Mouse (Mus musculus) frontal cortex, adult (tissue): ENCODE results near the gene Trpm3.

Experiments used
- ATAC-seq: cut with Nextera tagmentation; 2 replicates; pipeline ENCODE4 v1.9.2; 2017; ENCODE audit warnings: mild to moderate bottlenecking, moderate library complexity, mixed read lengths; ENCODE audit not compliant: low TSS enrichment

Trpm3 gene

DNA sequence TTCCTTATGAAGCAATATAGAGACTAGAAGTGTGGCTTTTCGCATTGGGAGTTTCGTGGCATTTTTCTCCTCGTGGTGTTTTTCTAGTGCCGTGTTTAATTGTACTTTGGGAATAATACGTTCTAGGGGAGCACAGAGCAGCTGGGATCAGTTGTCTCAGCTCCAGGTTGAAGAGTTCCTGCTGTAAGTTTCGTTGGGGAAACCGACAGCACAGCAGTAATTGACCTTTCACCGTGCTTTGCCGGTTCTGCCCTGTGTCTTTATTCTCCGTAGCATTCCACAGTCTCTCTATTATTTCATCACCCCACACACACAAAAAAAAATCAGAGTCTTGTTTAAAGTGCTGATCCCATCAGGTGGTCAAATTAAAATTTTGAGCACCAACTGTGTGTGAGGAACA is 496.8 kb downstream of the Trpm3 start:
- no peak for ATAC-seq

DNA sequence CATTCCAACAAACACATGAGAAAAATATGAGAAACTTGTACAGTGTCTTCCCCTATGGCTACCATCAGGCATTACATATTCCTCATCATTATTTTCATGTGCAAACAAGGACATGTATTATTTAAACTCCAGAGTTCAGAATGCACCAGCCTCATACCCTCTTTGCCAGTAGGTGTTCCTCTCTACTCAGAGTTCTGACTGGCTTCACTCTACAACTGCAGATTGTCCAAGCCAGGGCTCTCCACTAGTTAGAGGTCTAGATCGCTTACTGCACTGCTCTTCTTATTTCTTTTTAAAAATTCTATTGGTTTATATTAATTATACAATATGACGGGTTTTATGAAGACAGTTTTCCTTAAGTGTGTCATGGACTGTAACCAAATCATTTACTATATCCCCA is 498.9 kb downstream of the Trpm3 start:
- ATAC-seq: peak; percentile 50; the same call in 1 of the 2 replicates

DNA sequence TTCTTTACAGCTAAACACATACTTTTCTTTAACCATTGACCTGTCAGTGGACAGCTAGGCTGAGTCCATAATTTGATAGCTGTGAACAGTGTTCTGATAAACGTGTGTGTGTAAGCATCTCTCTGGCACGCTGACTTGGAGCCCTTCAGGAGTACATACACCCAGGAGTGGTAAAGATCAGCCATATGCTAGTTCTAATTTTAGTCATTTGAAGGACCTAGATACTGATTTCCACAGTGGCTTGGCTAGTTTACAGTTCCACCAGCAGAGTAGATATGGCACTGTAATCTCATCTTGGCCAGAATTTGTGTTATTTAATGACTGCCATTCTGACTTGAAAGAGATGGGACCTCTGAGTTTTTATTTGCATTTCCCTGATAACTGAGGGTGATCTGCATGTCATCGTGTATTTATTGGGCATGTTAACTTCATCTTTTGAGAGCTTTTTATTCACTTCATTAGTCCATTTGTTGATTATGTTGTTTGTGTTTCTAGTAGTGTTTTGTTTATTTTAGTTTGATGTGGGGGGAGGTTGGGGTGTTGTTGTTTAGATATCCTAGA is 499.6 kb downstream of the Trpm3 start:
- no peak for ATAC-seq

DNA sequence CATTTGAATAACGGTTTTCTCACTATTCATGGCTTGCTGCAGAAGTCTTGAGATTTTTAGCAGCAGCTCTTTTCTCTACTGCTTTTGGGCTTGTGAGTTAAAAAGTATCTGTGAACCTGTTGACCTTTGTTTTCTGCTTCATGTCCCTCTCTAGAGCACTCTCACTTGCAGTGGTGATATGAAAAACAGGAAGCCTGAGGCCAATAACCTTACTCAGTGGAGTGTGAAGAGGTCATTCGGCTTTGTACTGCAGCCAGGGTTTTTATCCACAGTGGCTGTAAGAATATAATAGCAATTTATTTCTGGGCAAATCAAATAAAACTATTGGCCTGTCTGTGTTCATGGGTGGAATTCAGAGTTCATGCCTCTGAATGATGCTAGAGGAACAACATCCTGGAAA is 503.3 kb downstream of the Trpm3 start:
- no peak for ATAC-seq

DNA sequence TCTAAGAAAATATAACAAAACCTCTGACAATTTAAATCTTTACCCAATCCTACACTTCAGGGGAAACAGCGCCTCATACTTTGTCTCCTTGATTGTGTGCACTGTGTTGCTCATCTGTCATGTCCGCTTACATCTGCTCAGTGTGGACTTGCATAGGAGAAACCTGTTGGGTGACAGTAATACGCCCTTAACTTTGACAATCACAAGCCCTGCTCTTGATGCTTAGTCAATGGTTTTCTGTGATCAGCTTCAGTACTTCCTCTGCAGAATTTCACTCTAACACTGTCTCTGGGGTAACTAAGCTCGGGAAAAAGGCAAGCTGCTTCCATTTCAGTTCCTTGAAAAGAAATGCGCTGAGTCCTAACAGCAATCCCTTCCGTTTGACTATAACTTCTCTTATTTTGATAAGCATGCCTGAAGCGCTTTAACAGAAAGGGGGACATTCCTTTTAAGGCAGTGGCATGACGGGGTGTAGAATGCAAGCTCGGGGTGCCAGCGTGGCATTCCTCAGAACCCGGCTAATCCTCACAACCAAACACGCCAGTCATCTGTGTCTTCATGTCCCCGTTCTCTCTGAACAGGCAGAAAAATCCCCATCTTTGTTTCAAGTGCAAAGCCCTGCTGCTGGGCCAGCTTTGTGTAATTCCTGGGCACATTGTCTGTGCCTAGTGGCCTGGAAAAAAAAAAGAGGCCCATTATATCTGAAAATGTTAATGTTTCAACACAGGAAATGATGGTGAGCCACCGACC is 517.8 kb downstream of the Trpm3 start:
- ATAC-seq: peak; percentile 74

DNA sequence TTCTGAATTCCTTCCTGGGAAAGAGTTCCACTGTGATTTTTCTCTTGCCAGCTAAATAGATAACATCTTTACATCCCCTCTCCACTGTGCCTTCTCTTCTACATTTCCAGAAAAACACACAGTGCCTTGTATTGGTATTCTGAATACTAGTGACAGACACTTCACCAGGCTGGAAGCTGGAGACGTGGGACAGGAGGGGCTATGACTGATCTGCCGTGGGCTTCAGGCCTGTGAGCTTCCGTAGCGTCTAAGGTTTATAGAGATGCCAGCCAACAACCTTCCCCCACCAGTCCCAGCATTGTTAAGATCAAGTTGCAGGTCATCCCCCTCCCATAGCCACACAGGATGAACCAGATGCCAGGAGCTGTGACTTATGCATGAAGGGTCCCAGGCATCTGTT is 518.4 kb downstream of the Trpm3 start:
- ATAC-seq: peak; percentile 42

DNA sequence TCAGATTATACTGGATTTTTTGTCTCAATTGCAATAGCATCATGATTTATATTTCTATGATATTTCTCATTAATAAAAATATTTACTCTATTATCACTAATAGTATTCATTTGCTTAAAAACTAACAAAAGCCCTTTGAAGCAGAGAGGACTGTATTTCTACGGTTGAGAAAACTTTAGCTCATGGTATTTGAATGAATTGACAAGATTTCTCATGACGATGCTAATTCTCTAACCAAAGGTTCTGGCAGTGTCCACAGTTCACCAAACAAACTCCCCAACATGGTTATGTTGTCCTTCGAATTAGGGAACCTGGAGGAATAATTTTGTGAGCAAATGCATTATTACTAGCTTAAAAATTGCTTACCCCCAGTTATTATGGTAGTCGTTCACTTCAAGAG is 526.6 kb downstream of the Trpm3 start:
- ATAC-seq: no peak

DNA sequence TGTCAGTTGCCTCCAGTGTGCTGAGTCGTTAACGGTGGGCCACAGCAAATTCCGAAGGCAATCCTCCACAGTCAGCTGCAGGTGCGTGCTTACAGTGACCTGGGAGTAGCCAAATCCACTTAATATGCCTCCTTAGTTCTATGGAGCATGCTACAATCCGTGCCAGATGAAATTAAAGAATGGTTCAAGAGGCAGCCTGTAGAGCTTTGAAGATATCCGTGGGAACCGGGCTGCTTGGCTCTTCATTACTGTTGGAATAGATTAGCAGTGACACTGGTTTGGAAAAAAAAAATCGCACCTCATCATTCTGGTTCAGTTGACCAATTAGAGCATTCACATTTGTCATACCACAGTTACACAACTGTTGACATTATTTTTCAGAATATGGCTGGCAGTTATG is 531.4 kb downstream of the Trpm3 start:
- ATAC-seq: no peak

DNA sequence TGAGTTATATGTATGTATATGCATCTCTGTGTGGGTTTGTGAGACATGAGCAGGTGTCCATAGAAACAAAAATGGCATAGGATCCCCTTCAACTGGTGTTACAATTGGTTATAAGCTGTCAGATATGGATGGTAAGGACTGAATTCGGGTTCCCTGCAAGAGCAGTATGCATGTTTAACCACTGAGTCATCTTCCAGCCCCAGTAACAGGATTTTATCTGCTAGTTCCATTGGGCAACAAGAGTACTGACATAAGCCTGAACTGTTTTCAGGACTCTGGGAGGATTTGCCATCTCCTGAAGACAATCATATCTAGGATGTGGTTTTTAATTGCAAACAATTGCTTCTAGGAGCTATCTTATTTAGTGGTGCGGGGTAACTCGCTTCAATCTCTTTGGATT is 534.0 kb downstream of the Trpm3 start:
- ATAC-seq: no peak

DNA sequence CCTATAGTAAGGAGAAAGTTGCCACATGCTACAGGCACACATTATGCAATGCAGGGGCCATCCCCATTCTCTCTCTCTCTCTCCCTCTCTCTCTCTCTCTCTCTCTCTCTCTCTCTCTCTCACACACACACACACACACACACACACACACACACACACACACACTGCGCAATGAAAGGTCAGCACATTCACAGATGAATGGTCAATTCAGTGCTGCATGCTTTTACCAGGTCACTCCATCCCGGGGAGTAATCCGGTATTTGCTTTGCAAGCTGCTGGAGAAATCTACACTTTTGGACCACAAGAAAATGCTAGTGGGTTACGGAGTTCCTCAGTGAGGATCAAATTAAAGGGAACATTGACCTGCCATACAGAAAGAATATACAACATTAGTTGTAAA is 537.4 kb downstream of the Trpm3 start:
- ATAC-seq: no peak

DNA sequence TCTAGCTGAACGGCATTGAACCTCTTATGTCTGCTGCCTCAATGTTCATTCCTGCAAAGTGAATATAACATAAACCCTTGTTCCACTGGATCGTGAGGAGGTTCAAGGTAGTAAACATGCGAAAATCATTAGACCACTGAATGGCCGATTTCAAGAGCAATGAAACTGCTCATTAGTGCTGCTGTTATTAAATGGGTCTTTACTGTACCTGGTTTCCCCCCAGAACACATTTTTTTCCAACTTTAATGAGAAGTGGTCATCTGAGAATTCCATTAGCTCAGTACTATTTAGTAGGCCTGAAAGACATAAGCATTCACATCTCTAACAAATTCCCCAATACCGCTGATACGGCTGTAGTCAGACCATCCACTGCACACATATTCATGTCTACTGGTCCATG is 543.4 kb downstream of the Trpm3 start:
- no peak for ATAC-seq

DNA sequence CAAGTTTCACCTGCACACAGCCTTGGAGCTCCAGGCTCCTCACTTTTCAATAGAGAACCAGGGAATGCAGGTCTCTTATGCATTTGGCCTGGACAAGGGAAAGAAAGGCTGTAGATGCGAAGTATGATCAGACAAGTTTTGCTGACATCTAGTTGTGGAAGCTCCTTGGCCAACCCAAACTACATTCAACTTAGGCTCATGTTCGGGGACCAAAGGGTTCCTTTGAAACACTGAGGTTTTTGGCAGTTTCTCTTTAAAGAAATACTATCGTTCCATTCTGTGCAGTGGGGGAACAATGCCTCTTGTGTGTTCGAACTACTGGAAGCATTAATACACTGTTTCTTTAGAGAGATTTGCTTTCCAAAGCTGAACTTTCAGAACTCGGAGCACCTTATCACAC is 553.1 kb downstream of the Trpm3 start:
- no peak for ATAC-seq

DNA sequence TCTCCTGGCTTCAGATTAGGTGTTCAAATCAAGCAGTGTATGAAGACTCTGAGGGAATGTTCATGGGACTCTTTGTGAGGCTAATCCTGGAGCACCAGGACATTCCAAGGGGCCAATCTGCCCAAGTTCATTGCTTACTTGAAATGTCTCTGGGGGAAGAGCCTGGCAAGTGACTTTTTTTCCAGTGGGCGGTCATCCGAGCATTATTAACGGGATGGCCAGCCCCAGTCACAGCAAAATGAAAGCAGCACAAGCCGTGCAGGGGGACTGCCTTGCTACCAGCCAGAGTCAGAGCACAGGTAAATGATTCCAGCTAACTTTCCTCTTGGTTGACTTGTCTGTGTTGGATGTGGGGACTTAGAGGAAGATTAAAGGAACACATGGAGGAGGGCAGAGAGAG is 553.7 kb downstream of the Trpm3 start:
- no peak for ATAC-seq

DNA sequence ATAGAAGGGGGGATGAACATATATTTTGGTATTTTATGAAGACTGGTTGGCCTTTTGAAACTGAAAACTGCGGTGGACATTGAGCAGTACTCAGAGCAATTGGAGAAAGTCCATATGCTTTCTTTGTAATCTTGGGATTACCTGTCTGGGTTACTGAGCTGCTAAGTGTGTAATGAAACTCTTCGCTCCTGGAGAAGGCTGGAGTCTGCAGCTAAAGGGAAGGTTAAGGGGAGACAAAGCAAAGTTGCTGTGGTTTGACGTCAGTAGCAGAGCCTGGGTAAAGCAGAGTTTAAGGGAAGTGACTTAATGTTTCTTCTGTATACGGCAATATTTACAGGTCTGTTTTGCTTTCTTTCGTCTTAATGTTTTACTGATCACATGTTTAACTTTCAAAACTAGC is 554.1 kb downstream of the Trpm3 start:
- ATAC-seq: no peak

DNA sequence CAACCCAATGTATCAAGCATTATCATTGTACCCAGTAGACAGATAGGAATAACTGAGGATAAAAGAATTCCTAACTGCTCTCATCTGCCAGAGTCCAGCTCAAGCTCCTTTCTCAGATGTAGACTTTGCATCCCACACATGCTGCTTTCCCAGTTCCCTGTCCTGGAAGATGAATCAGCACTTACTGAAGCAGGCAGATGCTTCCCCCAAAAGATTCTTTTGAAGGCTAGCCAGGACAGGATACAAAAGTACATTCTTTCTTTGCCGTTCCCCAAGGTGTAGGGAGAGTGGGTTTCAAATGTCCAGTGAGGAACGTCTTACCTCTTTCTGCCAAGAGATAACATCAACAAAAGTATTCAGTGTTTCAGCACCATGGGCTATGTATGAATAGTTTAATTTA is 556.6 kb downstream of the Trpm3 start:
- peak; percentile 95 for ATAC-seq

DNA sequence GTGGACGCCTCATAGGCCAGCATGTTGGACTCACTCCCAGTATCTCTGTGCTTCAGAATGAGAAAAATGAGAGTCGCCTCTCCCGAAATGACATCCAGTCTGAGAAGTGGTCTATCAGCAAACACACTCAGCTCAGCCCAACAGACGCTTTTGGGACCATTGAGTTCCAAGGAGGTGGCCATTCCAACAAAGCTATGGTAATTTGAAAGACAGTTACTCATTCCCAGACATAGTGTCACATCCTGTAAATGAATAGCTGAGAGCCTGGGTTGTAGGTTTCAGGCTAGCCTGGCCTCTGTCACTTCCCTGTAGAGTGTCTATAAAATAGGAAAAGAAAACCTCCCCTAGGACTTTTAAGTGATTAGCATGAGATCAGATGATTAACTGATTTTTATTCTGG is 559.9 kb downstream of the Trpm3 start:
- ATAC-seq: no peak

DNA sequence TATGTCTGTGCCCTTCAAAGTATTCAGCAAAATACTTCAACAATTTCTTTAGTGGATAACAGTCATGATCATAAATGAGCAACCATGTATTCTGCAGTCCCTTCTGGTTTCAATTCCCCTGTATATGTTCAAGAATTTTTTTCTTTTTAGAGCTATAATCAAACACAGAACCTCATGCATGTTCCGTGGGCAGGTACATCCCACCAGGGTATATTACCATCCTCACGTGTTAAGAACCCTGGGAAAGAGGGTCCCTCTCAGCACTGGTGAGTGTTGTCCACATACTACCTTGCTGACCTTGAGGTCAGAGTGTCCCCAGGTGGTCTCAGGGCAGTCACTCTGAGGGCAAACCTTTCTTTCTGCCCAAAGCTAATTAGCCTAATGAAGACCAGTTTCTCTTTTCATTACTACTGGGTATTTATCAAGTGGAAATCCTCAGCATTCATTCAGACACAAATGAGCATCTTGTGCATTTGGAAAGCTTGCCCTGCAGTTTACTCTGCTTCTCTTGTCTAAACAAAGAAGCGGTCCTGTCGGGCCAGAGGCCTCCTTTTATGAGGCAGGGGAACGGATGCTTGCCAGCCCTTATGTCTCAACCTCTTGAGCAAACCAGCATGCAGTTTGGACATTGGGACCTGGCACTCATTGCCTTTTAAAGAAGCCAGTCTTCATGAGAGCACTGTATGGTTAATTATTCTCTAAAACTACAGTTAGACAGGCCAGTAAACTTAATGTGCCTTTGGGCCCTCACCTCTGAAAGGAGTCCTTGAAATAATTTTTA is 562.2 kb downstream of the Trpm3 start:
- peak; percentile 23; the same call in 1 of the 2 replicates for ATAC-seq

DNA sequence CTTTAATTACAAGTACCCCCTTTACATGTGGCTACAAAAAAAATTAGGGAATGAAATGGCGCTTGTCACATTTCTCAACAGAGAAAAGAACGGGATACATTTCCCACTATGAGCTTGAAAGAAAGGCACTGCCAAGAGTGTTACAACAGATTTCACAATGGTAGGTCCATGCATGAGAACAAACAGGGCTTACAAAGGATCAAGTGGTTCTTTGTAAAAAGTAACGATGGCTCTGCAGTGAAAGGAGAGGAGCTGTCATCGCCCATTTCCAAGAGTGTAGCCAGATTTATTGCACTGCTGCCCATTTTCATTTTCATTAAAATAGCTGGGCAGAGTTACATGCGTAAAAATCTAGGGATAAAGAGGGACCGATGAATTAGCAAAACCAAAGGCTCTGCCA is 565.0 kb downstream of the Trpm3 start:
- no peak for ATAC-seq

DNA sequence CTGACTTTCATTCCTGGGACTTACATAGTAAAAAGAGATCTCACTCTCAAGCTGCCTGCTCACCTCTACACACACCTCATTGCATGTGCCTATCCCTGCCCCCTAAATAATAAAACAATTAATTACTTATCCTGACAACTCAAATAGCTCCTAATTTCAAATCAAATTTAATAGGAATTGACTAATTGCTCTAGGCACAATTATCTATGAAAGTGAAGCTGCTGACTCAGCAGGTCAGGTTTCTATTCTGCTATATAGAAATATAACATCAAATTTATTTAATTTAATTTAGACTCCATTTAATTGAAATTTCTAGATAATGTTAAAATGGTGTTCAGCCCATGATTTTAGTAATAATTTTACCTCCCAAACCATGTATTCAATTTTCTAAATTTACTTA is 566.6 kb downstream of the Trpm3 start:
- no peak for ATAC-seq

DNA sequence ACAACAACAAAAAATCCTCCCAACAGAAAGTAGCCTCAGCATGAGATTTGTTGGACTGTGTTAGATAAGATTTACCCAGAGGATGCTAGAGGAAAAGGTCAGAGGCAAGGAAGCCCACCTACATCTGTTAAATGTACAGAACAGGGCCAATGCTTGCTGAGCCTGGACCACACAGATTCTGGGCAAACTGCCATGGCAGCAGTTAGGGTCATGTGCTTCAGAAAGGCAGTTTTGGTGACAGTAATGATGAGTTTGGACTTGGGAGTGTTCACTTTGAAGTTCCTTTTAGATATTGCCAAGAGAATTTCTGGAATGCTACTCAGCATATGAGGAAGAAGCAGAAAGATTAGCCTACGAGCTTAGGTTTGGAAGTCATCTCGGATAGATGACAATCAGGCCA is 580.2 kb downstream of the Trpm3 start:
- ATAC-seq: no peak

DNA sequence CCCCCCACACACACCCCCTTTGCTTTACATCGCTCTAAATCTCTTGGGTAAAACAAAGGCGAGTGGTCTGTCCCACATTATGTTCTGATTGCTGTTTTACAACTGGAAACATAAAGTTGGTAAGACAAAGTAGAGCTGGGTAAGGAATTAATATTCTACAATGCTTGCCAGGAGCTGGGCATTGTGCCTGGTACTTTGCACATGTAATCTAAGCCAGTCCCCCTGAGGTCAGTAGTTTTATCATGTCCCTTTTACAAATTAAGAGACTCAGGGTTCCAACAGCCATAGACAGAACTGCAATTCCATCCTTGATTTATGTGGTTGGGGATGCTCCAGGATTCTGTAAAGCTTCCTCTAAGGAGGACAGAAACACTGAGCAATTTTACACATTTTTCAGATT is 591.0 kb downstream of the Trpm3 start:
- ATAC-seq: no peak

DNA sequence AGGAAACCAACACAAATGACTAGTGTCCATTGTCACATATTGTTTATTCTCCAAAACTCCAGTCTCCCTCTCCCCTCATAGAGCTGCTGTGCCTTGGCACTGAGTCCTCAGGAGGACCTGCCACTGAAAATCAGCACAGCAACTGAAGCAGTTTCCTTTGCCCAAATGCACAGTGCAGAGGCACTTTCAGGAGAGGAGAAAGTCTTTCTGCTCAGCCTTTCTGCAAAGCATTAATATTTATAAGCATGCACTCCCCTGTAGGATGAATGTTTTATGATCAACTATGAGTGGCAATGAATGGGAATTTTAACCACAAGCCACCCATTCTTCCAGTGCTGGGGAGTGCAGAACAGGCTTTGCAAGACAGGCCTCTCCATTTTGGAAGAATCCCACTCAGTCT is 592.1 kb downstream of the Trpm3 start:
- ATAC-seq: peak; percentile 64

DNA sequence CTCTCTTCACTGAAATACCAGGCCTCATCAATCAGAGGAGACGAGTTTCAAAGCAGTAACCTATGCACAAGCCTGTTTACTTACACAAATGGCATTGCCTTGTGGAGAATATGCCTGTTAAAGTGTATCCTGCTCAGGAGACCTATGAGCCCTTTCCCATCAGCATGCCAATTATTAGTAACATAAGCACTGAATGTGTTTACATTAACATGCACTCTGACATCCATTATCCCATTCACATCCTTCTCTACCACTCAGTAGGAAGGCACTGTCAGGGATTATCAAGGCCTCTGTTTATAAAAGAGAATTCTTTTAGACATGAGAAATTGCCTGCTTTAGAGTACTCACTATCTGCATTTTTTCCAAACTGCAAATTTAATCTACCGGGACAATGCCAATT is 598.0 kb downstream of the Trpm3 start:
- ATAC-seq: no peak
